Comparison of ENCODE assay signal across 8 mouse cellular contexts in the genomic region with DNA sequence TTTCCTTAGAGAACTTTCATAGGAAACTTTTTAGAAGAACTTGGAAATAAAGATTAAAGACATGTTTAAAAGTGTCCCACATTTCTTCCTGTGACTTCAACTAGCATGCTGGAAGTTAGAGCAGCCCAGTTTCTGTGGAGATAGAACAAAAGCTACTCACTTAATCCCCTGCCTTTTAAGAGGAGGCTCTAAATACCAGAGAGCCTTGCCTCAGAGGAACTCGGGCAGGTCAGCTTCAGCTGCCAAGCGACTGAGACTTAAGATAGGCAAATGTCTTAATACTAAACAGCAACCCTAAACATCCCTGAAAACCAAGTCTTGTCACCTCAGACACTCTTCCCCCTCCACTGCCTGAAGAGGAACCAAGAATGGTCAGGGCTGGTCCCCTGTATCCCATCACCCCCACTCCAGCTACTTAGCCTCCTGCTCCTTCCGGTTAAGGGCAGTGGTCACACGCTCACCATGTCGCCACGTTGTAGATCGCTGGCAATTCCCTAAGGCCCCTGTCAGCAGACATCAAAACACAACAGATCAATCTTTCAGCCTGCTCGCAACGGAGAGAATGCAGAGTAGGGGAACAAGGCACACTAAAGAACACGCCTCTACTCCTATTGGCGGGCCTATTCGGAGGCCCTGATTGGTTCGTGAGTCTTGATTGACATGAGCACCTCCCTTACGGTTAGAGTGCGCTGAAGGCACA. TPM values are rescaled to one million over a fixed set of nuclear protein-coding genes. Genes with fewer than 3 reads are reported as not detected.
DNase-seq lines count a peak whose midpoint lies in the region; ATAC-seq and TF ChIP-seq lines count a peak whose summit lies in the region.
"Not testable (repeated sequence)": the region's sequence is repeated elsewhere in the genome, so short reads cannot be mapped to it uniquely, and the experiment has no call there.

6720489N17Rik (minus strand) TSS at position 606 of the 700 bp plus-strand sequence.

- H3K27ac ChIP-seq in hindbrain, postnatal 0 days; left cerebral cortex, adult 2 months; macrophage: not testable (repeated sequence)

- peak within 1 kb of the TSS; percentile 37; the same call in 1 of the 2 replicates for H3K9ac ChIP-seq in hindbrain, postnatal 0 days (replicated peaks; ENCODE audit: low read length)

- peak within 1 kb of the TSS; percentile 42 for H3K4me3 ChIP-seq in hindbrain, postnatal 0 days (ENCODE audit: low read length)
- peak within 1 kb of the TSS; percentile 44 for H3K4me3 ChIP-seq in left cerebral cortex, adult 2 months
- H3K4me3 ChIP-seq in macrophage (ENCODE audit: inconsistent target), result peak within 1 kb of the TSS; percentile 40

- peak within 1 kb of the TSS; percentile 55 for H3K4me2 ChIP-seq in hindbrain, postnatal 0 days (ENCODE audit: low read depth, low read length)

- not testable (repeated sequence) for TF ChIP-seq CTCF in hindbrain, postnatal 0 days (IDR thresholded peaks at IDR 0.05; ENCODE audit: low read depth); left cerebral cortex, adult 2 months (IDR thresholded peaks at IDR 0.05)

- WGBS in hindbrain, postnatal 0 days, result under 1% methylated on average over 15 of the region's 15 CpGs
- WGBS in macrophage (ENCODE audit: missing documents), result 4% methylated on average over 15 of the region's 15 CpGs

- peak; percentile 76 to 92 for DNase-seq in adrenal gland, adult (ENCODE audit: inconsistent age in 2 of 2, low spot score in 1 of 2)
- DNase-seq in embryo, embryonic 10 days (ENCODE audit: low spot score), result peak; percentile 90
- DNase-seq in gastrocnemius, adult 8-10 months (ENCODE audit: low spot score in 2 of 2), result peak; percentile 48 to 53
- DNase-seq in hindbrain, postnatal 0 days (ENCODE audit: low spot score), result peak; percentile 88
- peak; percentile 59 to 73 for DNase-seq in left cerebral cortex, adult 2 months (ENCODE audit: extremely low spot score in 1 of 2, low spot score in 2 of 2)
- DNase-seq in retina, postnatal 7 days (ENCODE audit: low read depth, low spot score), result peak; percentile 59
- DNase-seq in urinary bladder, adult 18-20 months (ENCODE audit: low spot score in 2 of 2), result peak; percentile 45 to 66

- not testable (repeated sequence) for H3K36me3 ChIP-seq in hindbrain, postnatal 0 days (ENCODE audit: insufficient read depth, low read length); macrophage (ENCODE audit: inconsistent target)

- intact Hi-C loops in left cerebral cortex, adult 2 months (cut with DNase I), result loop anchor here (5.0 kb wide), 2 partner anchors 134 to 234 kb away; partner anchors contain the start of gene Fbp2

- not testable (repeated sequence) for H3K9me3 ChIP-seq in hindbrain, postnatal 0 days (ENCODE audit: low read length)

- H3K4me1 ChIP-seq in hindbrain, postnatal 0 days (ENCODE audit: insufficient read depth, low read length), result not testable (repeated sequence)

- H3K79me2 ChIP-seq in macrophage (ENCODE audit: inconsistent target), result not testable (repeated sequence)

- H3K27me3 ChIP-seq in hindbrain, postnatal 0 days (ENCODE audit: insufficient read depth, low read length), result not testable (repeated sequence)

- ATAC-seq in hindbrain, postnatal 0 days, result peak; percentile 100

RNA-seq across cellular contexts. Expression of gene 6720489N17Rik, which starts in this region (rescaled TPM):
- 1 to 10 TPM in 3 of 4 experiments, under 1 TPM in 1; 0.56 to 1.3 (median 1.2) TPM for total RNA-seq in gastrocnemius, adult 8-10 months (2022)
- total RNA-seq in hindbrain, postnatal 0 days (2014; rRNA removed), result 1.3 and 4.3 TPM in 2 replicates
- 4.6 and 5.5 TPM in 2 replicates for polyA plus RNA-seq in hindbrain, postnatal 0 days (2015; fragmentation: Nextera tagmentation; extraction: Ambion mirVana)
- total RNA-seq in left cerebral cortex, adult 2 months (2021), result 1 to 10 TPM; 3.3 TPM
- total RNA-seq in macrophage (2018; cell fraction: chromatin; rRNA removed), result 1 to 10 TPM in 20 of 26 experiments, under 1 TPM in 6; 0.37 to 8.0 (median 2.2) TPM
- total RNA-seq in macrophage (2018; cell fraction: cytosol; rRNA removed), result 1 to 10 TPM in 19 of 26 experiments, under 1 TPM in 7; 0.38 to 3.4 (median 1.5) TPM
- total RNA-seq in macrophage (2018; cell fraction: nucleus; rRNA removed), result 1 to 10 TPM in 20 of 26 experiments, under 1 TPM in 6; 0.29 to 7.5 (median 2.1) TPM
- polyA plus RNA-seq in macrophage (2018), result 0.79 to 2.9 TPM (median 2.0 TPM) in 3 replicates
